Mouse (Mus musculus) urinary bladder, adult 2 months (tissue): ENCODE results near the gene Rpl27. TPM values are rescaled to one million over a fixed set of nuclear protein-coding genes. Genes with fewer than 3 reads are reported as not detected.
"Not testable (repeated sequence)": the region's sequence is repeated elsewhere in the genome, so short reads cannot be mapped to it uniquely, and the experiment has no call there.

Experiments used
- DNase-seq: peaks from one replicate; pipeline ENCODE4 v3.0.0; 2022; ENCODE audit warnings: low spot score
- polyA plus RNA-seq: library from polyadenylated mRNA; depleted of rRNA; stranded (reverse); fragments of >200 nt; gene quantifications from 2 replicates; pipeline ENCODE4 v1.2.3, GENCODE M21; 2012

Gene Rpl27
- polyA plus RNA-seq, 1 experiment = 1,046 TPM

GRCm38 (mm10) chr11:101447786-101448185 is 5.7 kb downstream of the Rpl27 start:
- DNase-seq = no peak

- DNase-seq = no peak
These were observed 6.2 kb downstream of the Rpl27 start, which contains the start of gene Ifi35 for GRCm38 (mm10) chr11:101448274-101448746. Gene Ifi35 (plus strand): TSS chr11:101448407.

GRCm38 (mm10) chr11:101448899-101449298 is 6.8 kb downstream of the Rpl27 start:
- no peak for DNase-seq

- DNase-seq = not testable (repeated sequence)
These were observed 7.5 kb downstream of the Rpl27 start for GRCm38 (mm10) chr11:101449596-101449995.

- DNase-seq = no peak
These were observed 8.3 kb downstream of the Rpl27 start for GRCm38 (mm10) chr11:101450394-101450793.

- no peak for DNase-seq
These were observed 9.4 kb downstream of the Rpl27 start for GRCm38 (mm10) chr11:101451536-101451935.

GRCm38 (mm10) chr11:101452093-101452774 is 10.1 kb downstream of the Rpl27 start:
- DNase-seq = no peak

- DNase-seq = no peak
These were observed 12.6 kb downstream of the Rpl27 start for GRCm38 (mm10) chr11:101454702-101455101.

- no peak for DNase-seq
These were observed 13.5 kb downstream of the Rpl27 start for GRCm38 (mm10) chr11:101455627-101456026.

GRCm38 (mm10) chr11:101457631-101458030 is 15.5 kb downstream of the Rpl27 start:
- no peak for DNase-seq

GRCm38 (mm10) chr11:101458217-101458616 is 16.1 kb downstream of the Rpl27 start:
- no peak for DNase-seq

GRCm38 (mm10) chr11:101459716-101460115 is 17.6 kb downstream of the Rpl27 start:
- DNase-seq = no peak

GRCm38 (mm10) chr11:101460321-101460720 is 18.2 kb downstream of the Rpl27 start:
- DNase-seq = no peak

GRCm38 (mm10) chr11:101462141-101462540 is 20.0 kb downstream of the Rpl27 start:
- DNase-seq = no peak

- no peak for DNase-seq
These were observed 20.7 kb downstream of the Rpl27 start for GRCm38 (mm10) chr11:101462583-101463440.

- peak; percentile 61 for DNase-seq
These were observed 22.4 kb downstream of the Rpl27 start, which contains the start of gene Rnd2 for GRCm38 (mm10) chr11:101464211-101465100. Gene Rnd2 (plus strand): TSS chr11:101464999.

GRCm38 (mm10) chr11:101465101-101465868 is 23.2 kb downstream of the Rpl27 start:
- peak; percentile 63 for DNase-seq

GRCm38 (mm10) chr11:101465869-101466551 is 23.9 kb downstream of the Rpl27 start, which contains the start of gene Vat1:
Gene Vat1 (minus strand): TSS chr11:101466230.
- peak; percentile 70 for DNase-seq

GRCm38 (mm10) chr11:101466552-101466950 is 24.5 kb downstream of the Rpl27 start:
- DNase-seq = not testable (repeated sequence)
